Mouse (Mus musculus) G1E (cell line): ENCODE measurements around the gene Zfp619.
"Not testable (repeated sequence)": the region's sequence is repeated elsewhere in the genome, so short reads cannot be mapped to it uniquely, and the experiment has no call there.

Experiments
- CTCF ChIP-seq: IDR thresholded peaks from 2 replicates; pipeline ENCODE4 v1.5.1; 2012; ENCODE audit warnings: low read depth, low read length, inconsistent platforms, mixed read lengths
- GATA1 ChIP-seq: IDR thresholded peaks from 2 replicates; pipeline ENCODE4 v1.6.1; 2012; ENCODE audit warnings: borderline replicate concordance, low read length, inconsistent platforms, mixed read lengths
- POLR2AphosphoS5 ChIP-seq: IDR thresholded peaks from 2 replicates; pipeline ENCODE4 v1.6.1; 2012; ENCODE audit warnings: low read depth, low read length, inconsistent platforms; ENCODE audit not compliant: insufficient replicate concordance
- TAL1 ChIP-seq: conservative IDR thresholded peaks from 2 replicates; pipeline ENCODE4 v1.6.1; 2012; ENCODE audit warnings: low read depth, low read length, inconsistent platforms, mixed read lengths

DNA sequence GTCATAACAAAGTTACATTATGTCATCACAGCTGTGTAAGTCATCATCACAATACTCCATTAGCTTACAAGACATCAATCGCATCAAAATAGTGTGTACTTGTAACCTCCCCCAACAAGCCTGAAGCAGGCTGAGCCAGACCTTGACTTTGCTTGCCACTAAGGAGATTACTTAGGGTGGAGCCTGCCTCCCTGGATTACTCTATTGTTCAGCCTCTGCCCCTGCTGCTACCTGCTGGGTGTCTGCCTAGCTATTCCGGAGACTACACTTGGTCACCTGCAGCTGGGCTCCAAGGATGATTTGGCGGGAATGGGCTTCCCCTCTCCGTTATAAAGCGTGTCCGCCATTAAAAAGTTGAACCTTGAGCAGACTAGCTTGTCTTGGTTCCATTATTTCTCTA, 69.3 kb downstream of the Zfp619 start:
- TF ChIP-seq CTCF, GATA1, POLR2AphosphoS5, TAL1: not testable (repeated sequence)
